Mouse (Mus musculus) megakaryocyte-erythroid progenitor cell, adult 5-6 weeks (primary cell): ENCODE measurements around the gene Armcx2. TPM values are rescaled to one million over a fixed set of nuclear protein-coding genes. Genes with fewer than 3 reads are reported as not detected.
A peak's percentile ranks its signal among the peaks of the same experiment; 100 is the strongest.

Experiments used
- ATAC-seq: replicated peaks from 2 replicates; pipeline ENCODE4 v1.8.0; 2016; ENCODE audit warnings: mild to moderate bottlenecking, inconsistent platforms; ENCODE audit not compliant: severe bottlenecking, poor library complexity, low FRiP score, low TSS enrichment
- total RNA-seq, 2 experiments: library from RNA; stranded (forward) in 1 of 2; stranded (reverse) in 1 of 2; fragments of 200-1000, 215-1000 nt in 1 of 2; fragments of >200 nt in 1 of 2; fragmentation: Nextera tagmentation in 1 of 2; gene quantifications; 2 replicates each; pipeline ENCODE4 v1.2.3; 2014 to 2017

The Armcx2 gene
- total RNA-seq (2014; fragmentation: Nextera tagmentation) (10.5 and 13.6 TPM in 2 replicates), total RNA-seq (2017) (4.5 and 8.9 TPM in 2 replicates)

- ATAC-seq = peak; percentile 88
These were observed at the start of gene Armcx2 for GRCm38 (mm10) chrX:134808755-134809224. Armcx2 (minus strand) TSS chrX:134809221.

DNA sequence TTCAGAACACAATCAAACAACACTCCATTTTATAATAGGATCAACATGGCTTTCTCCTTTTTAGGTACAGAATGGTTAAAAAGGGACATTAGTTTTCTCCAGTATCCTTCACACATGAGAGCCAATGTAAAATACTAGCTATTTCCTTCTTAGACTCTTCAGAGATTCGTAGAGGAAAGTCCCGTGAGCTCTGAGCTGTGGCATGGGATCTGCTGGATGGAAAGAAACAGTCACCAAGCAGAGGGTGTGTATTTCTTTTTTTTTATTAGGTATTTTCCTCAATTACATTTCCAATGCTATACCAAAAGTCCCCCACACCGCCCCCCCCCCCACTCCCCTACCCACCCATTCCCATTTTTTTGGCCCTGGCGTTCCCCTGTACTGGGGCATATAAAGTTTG is 40.6 kb upstream of the Armcx2 start:
- no peak for ATAC-seq

GRCm38 (mm10) chrX:134844424-134844823 is 35.4 kb upstream of the Armcx2 start:
- no peak for ATAC-seq

GRCm38 (mm10) chrX:134830508-134830907 is 21.5 kb upstream of the Armcx2 start:
- ATAC-seq = no peak

DNA sequence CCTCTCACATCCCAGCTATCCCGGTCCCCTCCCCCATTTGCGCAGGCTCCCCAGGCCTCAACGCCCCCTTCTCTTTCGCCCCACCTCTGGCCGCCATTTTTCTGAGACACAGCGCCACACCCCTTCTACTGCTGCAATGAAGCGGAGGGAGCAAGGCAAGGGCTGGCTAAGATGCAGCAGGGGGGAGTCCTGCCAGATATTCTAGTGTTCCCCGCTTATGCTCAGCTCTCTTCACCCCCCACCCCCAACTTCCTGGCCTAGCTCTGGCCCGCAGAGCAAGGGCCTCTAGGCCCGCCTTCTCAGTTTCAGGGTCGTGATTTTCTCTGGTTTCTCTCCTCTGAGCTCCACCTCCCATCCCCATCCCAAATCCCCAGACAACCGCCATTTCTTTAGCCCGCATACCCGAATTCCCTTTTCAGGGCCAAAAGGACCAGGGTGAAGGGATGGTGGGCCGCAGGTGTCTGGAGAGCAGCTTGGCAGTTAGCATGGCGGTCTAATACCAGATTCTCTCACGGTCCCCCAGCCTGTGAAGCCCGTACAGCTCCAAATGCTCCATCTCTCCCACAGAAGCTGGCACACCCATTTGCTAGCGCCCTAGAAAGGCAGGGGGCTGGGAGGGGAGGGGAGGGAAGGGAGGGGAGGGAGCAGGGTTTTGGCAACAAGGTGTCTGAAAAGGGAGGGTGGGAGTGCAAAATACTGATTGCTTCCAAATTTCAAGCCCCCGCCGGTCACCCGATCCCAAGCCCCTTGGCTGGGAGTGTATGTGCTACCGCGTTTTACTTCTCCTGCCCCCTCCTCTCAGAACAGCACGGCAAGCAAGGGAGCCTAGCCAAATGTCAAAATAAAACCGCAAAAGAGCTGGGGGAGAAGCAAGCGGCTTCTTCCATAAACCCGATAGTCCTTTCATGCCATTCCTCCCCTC is 927 bp downstream of the Armcx2 start:
- peak; percentile 67 for ATAC-seq

GRCm38 (mm10) chrX:134787728-134788127 is 21.3 kb downstream of the Armcx2 start:
- ATAC-seq = peak; percentile 70

DNA sequence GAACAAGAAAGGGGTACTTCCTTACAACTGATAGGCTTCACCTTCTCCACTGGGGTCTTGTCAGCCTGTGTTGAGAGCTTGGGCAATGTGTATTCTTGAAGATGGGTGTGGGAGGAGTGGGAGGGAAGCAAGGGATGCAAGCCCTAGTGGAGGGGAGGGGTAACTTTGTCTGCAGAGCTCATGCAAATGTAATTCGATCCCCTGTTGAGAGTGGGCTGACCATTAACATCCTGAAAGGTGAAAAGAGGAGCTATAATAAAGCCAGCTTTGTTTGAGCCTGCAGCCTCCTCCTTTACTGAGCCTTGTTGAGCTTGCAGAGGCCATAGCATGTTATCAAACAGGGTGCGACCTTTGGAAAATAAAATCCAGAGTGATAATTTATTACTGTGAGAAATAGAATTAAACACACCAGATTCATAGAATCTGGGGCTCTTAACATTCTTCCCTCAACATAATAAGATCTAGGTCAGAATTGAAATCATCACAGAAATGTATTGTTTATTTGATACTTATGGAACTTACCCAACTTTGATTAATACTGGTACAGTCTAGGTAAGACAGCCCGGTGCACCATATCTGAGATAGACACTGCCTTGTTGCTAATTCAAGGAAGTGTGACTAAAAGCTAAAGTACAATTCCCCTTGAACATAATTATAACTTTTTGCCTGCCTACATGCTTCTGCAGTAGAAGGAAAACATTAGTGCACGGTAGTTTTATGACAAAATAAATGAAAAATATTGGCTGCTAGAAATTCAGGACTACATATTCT is 45.4 kb downstream of the Armcx2 start:
- ATAC-seq = 0 out of 2 replicates have a peak, but pooled peaks have one; percentile 55

- 0 out of 2 replicates have a peak, but pooled peaks have one; percentile 37 for ATAC-seq
These were observed 51.6 kb downstream of the Armcx2 start for GRCm38 (mm10) chrX:134757293-134757995.

- peak; percentile 91 for ATAC-seq
These were observed 52.4 kb downstream of the Armcx2 start, which contains the start of gene Armcx3 for GRCm38 (mm10) chrX:134756434-134757292. Armcx3 (plus strand) TSS chrX:134756595.

Other genes starting within 250 kb of the Armcx2 start
- 52.5 and 52.7 TPM in 2 replicates for gene Btk, start 225.7 kb downstream of the Armcx2 start, total RNA-seq (2014; fragmentation: Nextera tagmentation)
- gene Btk, start 225.7 kb downstream of the Armcx2 start, total RNA-seq (2017) = 116 and 120 TPM in 2 replicates
- 2,126 and 2,307 TPM in 2 replicates for gene Rpl36a, start 223.6 kb downstream of the Armcx2 start, total RNA-seq (2014; fragmentation: Nextera tagmentation)
- gene Rpl36a, start 223.6 kb downstream of the Armcx2 start, total RNA-seq (2017) = 7,427 and 9,426 TPM in 2 replicates
- gene Gla, start 208.1 kb downstream of the Armcx2 start, total RNA-seq (2014; fragmentation: Nextera tagmentation) = 0.87 and 2.3 TPM in 2 replicates
- 5.5 and 6.1 TPM in 2 replicates for gene Gla, start 208.1 kb downstream of the Armcx2 start, total RNA-seq (2017)
- 77.3 and 79.5 TPM in 2 replicates for gene Hnrnph2, start 208.0 kb downstream of the Armcx2 start, total RNA-seq (2014; fragmentation: Nextera tagmentation)
- 145 and 188 TPM in 2 replicates for gene Hnrnph2, start 208.0 kb downstream of the Armcx2 start, total RNA-seq (2017)
- gene Armcx4, start 122.7 kb downstream of the Armcx2 start, total RNA-seq (2014; fragmentation: Nextera tagmentation) = 0.30 TPM in 1 of 2 replicates, not detected in the other
- gene Armcx4, start 122.7 kb downstream of the Armcx2 start, total RNA-seq (2017) = 0.05 and 0.34 TPM in 2 replicates
- 4.4 and 4.5 TPM in 2 replicates for gene Armcx1, start 91.3 kb downstream of the Armcx2 start, total RNA-seq (2014; fragmentation: Nextera tagmentation)
- 10.6 and 19.0 TPM in 2 replicates for gene Armcx1, start 91.3 kb downstream of the Armcx2 start, total RNA-seq (2017)
- gene Armcx6, start 57.8 kb downstream of the Armcx2 start, total RNA-seq (2014; fragmentation: Nextera tagmentation) = 5.5 and 11.5 TPM in 2 replicates
- 5.4 and 11.2 TPM in 2 replicates for gene Armcx6, start 57.8 kb downstream of the Armcx2 start, total RNA-seq (2017)
- gene Armcx3, start 52.6 kb downstream of the Armcx2 start, total RNA-seq (2014; fragmentation: Nextera tagmentation) = 14.6 and 21.8 TPM in 2 replicates
- gene Armcx3, start 52.6 kb downstream of the Armcx2 start, total RNA-seq (2017) = 13.5 and 16.2 TPM in 2 replicates
- 0.52 TPM in 1 of 2 replicates, not detected in the other for gene Nxf2, start 155.5 kb upstream of the Armcx2 start, total RNA-seq (2014; fragmentation: Nextera tagmentation)
- 1.7 and 1.8 TPM in 2 replicates for gene Nxf2, start 155.5 kb upstream of the Armcx2 start, total RNA-seq (2017)
- 2.0 and 3.9 TPM in 2 replicates for gene Zmat1, start 200.0 kb upstream of the Armcx2 start, total RNA-seq (2014; fragmentation: Nextera tagmentation)
- gene Zmat1, start 200.0 kb upstream of the Armcx2 start, total RNA-seq (2017) = 0.99 and 1.7 TPM in 2 replicates